Mouse (Mus musculus) liver, postnatal 0 days (tissue): ENCODE data around the gene Nhsl1.

ENCODE experiments used
- CTCF ChIP-seq: sonication (generic); IDR thresholded peaks from 2 replicates; pipeline ENCODE4 v1.5.1; 2016; ENCODE audit warnings: antibody characterized with exemption, low read depth
- EP300 ChIP-seq: IDR thresholded peaks from 2 replicates; pipeline ENCODE4 v1.6.1; 2016; ENCODE audit warnings: antibody characterized with exemption, low read depth, mild to moderate bottlenecking

GRCm38 (mm10) chr10:18497066-18497465 lies 178.3 kb downstream of the Nhsl1 start:
- TF ChIP-seq EP300: no peak
- TF ChIP-seq CTCF: no peak
